Mouse (Mus musculus) thymus, postnatal 25 days (tissue): ENCODE data around the gene Npr2.
A peak's percentile ranks its signal among the peaks of the same experiment; 100 is the strongest.

Experiments
- DNase-seq: peaks from one replicate; pipeline ENCODE4 v3.0.0; 2022

Gene Npr2

DNA sequence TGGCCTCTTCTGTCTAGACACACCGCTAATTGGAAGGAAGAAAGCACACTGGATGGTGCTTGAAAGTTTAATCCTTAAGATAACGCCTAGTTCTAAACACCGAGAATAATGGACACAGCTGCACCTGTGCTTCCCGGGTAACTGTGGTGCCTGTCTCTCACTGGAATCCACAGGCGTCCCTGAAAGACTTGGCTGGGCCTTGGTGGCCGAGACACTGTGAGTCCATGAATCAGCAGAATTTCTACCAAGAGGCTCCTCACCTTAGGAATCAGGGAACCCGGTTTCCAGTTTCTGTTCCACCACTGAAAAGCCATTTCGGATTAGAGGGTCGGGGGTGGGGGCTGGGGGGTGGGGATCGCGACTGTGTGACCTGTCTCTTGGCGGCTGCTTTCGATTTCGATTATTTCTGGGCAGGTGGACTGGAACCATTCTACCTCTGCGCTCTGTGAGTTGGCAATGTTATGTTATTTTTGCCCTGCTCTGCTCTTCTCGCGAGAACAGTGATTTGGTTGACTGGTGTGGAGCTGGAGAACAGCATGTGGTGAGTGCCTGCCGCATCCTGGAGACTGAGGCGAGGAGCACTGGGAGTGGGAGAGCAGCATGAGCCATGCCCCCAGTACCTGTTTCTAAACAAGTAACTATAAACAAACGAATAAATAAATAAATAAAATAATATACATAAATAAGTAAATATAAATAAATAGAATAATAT lies 2.5 kb upstream of the Npr2 start:
- DNase-seq = no peak

DNA sequence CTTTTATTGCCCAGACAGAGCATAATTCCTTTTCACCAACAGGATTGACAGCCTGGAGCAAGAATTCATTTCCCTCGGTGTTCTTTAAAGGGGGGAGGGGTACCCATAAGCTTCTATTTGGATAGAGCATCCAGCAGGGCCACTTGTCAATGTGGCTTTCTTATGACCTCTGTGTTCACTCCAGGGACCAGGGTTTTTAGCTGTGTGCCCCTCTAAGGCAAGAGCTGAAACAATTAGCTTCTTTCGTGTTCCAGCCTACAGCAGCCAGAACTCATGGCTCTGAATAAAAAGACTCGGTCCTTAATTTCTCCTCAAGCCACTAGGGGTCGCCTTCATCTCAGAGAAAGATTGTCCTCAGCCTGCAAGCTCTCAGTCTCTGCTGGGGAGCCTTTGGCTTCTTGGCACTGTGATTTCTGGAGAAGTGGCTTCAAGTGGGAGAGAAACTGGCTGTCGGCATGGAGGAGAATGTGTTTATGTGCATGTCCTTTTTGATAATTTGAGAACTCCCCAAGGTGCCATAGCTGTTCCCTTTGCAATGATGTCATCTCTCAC lies 1.6 kb upstream of the Npr2 start:
- peak; percentile 71 for DNase-seq

DNA sequence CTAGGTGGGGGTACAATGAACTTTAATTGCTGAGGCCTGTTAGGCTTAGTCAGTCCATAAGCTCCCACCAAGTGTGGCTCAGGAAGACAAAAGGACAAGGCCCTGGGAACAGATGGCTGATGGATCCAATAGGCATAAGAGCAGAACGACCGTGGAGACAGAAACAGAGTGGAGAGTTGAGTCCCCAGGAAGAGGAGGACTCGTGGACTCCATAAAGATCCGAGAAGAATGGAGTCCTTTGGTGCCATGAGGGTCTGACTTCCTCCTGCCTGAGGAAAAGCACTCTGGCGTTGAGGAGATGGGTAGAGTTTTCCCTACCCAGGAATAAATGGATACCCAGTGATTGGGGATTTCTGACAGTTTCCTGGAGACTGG lies 1.1 kb upstream of the Npr2 start:
- no peak for DNase-seq

DNA sequence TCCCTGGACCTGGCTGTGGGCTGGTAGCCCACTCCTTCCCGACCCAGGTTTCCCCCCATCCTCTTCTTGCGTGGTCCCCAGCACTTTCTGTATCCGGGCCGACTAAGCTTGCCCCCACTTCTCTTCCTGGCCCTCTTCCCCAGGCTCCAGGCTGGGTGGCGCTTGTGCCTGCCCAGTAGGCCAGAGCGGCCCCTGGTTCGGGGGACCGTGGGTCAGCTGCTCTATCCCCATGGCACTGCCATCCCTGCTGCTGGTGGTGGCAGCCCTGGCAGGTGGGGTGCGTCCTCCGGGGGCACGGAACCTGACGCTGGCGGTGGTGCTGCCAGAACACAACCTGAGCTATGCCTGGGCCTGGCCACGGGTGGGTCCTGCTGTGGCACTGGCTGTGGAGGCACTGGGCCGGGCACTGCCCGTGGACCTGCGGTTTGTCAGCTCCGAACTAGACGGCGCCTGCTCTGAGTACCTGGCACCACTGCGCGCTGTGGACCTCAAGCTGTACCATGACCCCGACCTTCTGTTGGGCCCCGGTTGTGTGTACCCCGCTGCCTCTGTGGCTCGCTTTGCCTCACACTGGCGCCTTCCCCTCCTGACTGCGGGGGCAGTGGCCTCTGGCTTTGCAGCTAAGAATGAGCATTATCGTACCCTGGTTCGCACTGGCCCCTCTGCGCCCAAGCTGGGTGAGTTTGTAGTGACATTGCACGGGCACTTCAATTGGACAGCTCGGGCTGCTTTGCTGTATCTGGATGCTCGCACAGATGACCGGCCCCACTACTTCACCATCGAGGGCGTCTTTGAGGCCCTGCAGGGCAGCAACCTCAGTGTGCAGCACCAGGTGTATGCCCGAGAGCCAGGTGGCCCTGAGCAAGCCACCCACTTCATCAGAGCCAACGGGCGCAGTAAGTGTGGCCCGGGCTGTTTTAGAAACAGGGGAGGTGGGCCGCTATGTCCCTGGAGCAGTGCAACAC lies 503 bp downstream of the Npr2 start:
- DNase-seq = no peak

DNA sequence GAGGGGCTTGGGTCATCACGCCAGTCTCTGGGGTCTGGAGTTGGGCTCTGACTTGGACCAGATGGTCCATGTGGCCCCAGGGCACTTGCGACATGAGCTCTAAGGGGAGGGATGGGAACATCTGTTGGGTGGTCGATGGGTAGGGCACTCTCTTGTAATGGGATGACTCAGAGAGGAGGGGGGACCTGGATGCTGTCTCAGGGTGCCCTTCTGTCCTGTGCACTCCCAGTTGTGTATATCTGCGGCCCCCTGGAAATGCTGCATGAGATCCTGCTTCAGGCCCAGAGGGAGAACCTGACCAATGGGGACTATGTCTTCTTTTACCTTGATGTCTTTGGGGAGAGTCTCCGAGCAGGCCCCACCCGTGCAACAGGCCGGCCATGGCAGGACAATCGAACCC lies 1.6 kb downstream of the Npr2 start:
- no peak for DNase-seq

DNA sequence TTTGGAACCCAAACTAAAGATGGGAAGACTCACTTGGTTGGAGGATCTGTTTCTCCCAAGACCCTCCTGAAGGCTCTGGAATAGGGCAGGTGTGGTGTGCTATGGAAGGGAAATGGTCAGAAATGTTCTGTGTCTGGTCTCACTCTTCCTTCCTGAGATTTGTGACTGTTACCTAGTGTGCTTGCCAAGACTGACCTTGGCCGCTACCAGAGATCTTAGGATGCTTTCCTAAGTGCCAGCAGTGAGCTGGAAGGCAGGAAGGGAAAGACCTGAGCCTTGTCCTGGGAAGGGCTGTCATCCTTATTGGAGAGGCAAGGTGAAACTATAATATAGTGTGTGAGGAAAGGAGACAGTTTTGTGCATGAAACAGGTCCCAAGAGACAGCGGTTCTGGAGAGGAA lies 2.0 kb downstream of the Npr2 start:
- no peak for DNase-seq

DNA sequence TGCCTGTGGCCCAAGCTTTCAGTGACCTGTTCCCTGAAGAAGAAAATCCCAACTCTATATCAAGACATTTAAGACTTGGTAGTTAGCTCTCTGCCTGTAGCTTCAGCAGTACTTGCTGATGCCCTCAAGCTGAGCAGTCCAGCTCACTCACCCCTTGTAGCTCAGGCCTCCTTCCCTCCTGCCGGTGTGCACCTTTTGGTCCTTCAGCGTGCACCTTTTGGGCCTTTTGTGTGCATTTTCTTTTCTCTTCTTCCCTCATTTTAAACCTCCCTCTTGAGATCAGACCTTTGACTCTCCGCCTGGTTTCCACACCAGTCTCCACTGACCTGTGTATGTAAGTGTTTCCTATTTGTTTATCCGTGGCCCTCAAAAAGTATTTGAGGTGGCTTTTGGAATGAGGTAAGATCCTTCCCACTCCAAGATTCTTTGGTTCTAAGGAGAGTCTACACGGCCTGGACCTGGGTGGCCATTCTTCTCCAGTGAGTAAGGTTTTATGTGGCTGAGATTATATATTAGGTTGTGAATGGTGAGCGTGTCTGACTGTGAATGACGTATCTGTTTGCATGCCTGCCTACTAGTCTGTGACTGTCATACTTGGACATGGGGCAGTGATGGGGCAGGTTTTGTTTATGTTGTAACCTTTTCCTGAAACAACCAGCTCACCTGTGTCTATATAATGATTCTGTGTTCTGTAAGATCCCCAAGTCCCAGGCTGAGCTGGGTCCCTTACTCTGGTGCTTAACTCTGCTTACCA lies 3.1 kb downstream of the Npr2 start:
- no peak for DNase-seq

DNA sequence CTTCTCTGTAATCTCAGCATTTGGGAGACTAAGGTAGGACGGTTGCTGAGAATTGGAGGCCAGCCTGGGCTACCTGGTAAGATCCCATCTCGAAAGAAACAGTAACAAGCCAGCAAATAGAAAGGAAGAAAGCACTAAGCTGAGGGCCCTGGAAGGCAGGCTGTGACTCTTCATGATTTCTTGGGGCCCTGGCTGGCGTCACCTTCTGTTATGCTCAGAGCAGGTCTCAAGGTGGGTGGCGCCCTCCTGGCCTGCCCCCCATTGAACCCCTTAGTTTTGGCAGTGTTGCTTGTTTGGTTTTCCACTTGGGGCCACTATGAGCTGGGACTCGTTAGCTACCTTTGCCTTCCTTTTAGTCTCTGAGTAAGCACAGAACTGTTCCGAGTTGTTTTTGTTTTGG lies 5.0 kb downstream of the Npr2 start:
- DNase-seq = no peak

DNA sequence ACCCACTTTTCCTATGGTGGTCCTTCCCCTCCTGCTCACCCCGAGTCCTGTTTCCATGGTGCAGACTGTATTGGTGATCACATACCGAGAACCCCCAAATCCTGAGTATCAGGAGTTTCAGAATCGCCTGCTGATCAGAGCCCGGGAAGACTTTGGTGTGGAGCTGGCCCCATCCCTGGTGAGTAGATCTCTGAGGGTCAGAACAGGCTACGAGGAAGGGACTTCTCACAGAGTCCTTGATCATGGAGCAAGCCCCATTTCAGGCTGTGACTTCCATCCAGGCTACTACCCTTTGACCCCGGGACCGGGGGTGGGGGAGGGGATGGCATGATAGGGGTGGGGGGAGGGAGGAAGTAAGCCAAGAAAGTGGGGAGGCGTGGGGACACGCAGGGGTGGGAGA lies 8.3 kb downstream of the Npr2 start:
- DNase-seq = no peak

DNA sequence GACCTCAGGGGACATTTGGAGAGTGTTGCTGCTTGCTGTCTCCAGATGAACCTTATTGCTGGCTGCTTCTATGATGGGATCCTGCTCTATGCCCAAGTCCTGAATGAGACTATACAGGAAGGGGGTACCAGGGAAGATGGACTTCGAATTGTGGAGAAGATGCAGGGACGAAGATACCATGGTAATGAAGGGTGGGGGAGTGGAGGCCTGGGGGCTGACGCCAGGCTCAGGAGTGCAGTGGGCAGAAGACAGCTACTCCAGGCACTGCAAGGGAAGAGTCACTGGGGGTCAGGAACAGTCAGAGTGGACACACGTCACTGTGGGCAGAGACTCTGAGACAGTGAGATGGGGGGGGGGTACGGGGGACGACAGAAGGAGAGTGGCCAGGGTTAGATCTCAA lies 8.8 kb downstream of the Npr2 start:
- no peak for DNase-seq

DNA sequence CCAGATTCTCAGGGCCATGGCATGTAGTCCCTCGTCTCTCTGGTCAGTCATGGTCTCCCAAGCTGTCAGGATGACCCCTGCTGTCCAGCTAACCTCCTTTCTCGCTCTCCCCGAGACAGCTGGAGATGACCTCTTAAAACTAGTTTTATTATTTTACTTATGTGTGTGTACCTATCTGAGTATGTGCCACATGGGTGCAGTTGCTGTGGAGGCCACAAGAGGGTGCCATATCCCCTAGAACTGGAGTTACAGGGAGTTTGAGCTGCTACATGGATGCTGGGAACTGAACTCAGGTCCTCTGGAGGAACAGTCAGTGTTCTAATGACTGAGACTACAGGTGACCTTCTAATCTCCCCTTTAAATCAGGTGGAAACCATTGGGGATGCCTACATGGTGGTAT lies 18.0 kb downstream of the Npr2 start:
- no peak for DNase-seq

DNA sequence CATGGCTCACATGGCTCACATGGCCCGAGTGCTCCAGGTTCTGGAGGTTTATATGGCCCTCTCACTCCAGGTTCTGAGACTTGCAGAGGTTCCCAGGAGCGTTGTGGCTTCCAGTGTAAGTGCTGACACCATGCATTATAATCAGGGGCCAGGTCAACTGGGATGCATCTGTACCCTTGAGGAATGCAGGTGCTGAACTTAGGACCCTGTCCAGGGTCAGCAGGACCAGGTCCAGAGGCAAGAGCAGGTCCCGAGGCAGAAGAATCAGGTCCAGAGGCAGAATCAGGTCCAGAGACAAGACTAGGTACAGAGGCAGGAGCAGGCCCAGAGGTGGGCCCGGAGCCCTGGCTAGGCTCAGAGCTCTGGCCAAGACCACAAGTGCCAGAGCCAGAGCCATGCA lies 21.0 kb downstream of the Npr2 start:
- no peak for DNase-seq

DNA sequence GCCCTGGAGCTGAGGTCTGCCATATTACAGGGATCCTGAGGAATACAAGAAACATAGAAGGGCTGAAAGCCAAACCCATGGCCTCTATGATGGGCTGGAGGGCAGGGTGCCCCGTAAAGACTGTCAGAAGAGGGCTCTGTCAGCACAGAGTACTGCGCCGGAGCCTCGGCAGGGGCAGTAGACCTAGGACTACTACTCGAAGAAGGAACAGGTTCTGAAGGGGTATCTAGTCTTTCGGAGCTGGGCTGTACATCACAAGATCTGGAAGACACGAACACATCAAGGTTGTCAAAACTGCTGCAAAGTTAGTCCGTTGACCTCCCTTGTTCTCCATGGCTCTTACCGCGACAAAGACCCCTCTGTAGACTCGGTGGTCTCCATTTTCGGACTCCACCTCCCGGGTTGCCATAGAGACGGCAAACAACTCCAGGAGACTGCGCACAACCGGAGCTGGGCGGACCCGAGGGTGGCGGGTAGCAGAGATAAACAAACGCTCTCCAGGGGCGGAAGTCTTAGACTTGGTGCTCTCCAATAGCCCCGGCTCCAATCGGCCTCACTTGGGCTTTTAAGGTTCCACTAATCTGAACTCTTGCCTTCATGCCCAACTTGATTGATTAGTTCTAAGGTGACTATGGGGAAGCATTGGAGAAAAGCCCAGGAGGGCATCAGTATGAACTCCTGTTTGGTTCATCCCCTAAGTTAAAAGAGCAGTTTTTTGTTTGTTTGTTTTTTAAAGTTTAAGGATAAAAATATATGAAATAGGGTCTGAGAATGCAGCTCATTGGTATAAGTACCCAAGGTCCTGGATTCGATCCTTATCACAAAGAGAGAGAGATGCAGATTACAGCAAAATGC lies 21.7 kb downstream of the Npr2 start, which contains the start of gene Spag8:
Spag8 (minus strand) TSS at position 434 of the 855 bp plus-strand sequence.
- DNase-seq = peak; percentile 33

DNA sequence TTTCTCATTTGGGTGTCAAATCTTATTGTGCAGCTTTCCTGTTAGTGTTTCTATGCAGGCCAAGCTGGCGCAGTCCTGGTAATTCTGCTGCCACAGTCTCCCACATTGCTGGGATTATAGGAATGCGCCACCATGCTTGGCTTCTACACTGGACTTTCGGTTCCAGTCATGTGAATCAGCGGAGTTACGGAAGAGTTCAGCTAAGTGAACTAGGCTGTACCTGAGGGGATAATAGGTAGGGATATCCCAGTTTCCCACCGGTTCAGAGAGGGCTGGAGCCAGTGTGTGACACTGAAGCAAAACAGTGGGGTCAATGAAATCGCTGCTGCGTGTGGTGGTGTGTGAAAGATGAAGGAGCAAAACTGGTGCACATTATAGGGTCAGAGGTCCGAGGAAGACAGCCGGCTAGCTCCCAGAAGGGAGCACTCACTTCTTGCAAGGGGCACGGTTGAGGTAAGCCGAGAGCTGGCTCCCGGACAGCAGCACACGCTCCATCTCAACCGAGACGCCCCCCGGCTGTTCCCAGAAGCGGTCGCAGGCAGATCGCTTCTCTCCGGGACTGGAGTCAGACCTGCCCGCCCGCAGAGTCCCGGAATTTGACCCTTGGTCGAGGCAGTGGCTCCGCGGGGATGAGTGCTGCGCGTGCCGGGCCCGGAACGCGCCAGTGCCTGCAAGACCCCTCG lies 24.1 kb downstream of the Npr2 start:
- no peak for DNase-seq

DNA sequence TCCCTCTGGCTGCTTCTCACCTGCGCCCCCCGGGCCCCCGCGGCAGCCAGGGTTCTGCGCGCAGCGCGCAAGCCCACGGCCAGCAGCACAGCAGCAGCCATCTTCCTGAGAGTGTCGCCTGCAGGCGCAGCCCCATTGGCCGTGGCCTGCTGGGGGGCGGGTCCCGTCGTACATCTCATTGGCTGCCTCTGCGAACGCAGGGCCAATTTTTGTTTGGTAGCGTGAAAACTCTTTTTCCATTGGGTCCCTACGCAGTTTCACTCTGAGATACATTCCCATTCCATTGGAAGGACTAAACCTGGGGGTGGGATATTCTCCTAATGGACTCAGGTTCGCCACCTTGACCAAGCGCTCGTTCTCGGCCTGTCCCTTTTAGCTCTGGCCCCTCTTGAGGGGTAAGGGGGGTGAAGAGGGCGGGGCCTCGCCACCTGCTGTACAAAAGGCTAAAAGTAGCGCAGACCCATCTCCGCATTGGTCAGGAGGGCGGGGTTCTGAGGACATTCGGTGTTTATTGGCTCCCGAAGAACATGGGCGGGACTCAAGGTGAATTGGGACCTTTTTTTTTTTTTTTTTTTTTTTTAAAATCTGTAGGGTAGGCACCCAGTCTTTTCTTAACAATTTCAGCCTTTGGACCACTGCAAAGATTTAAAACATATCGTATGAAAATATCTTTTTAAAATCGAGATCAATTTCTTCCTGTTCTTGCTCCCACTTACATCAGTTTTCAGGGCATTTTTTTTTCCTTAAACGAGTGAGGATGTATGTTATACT lies 24.8 kb downstream of the Npr2 start, which contains the start of gene Hint2:
Hint2 (minus strand) TSS at position 128 of the 771 bp plus-strand sequence.
- DNase-seq = peak; percentile 93

DNA sequence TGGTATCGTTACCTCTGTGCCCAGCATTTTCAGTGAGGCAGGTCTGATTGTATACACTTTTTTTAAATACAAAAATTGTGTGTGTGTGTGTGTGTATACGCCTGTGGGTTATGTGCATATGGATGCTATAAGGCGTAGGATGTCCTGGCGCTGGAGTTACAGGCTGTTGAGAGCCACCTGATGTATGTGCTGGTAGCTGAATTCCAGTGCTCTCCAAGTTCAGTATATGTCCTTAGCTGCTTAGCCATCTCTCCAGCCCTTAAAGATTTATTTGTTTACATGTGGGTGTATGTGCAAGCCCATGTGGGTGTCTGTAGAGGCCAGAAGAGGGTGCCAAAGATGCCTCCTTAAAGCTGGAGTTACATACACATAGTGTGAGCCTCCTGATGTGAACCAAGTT lies 25.4 kb downstream of the Npr2 start:
- no peak for DNase-seq

DNA sequence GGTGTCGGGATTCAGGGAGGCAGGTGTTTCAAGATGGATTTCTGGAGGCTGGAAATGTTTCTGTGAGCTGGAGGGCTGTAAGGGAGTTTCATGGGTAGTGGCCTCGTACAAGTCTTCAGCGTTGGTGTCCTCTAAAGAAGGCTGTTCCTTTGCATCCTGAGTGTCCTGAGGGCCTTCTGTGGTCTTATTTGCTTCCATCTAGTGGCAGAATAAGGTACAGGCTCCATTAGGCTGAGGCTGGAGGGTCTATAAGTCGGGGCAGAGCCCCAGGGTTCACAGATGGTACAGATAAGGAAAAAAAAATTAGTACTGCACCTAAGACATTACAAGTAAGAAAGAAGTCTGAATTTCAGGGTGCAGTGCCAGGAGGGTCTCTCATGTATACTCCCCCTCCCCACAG lies 34.7 kb downstream of the Npr2 start:
- peak; percentile 7 for DNase-seq

DNA sequence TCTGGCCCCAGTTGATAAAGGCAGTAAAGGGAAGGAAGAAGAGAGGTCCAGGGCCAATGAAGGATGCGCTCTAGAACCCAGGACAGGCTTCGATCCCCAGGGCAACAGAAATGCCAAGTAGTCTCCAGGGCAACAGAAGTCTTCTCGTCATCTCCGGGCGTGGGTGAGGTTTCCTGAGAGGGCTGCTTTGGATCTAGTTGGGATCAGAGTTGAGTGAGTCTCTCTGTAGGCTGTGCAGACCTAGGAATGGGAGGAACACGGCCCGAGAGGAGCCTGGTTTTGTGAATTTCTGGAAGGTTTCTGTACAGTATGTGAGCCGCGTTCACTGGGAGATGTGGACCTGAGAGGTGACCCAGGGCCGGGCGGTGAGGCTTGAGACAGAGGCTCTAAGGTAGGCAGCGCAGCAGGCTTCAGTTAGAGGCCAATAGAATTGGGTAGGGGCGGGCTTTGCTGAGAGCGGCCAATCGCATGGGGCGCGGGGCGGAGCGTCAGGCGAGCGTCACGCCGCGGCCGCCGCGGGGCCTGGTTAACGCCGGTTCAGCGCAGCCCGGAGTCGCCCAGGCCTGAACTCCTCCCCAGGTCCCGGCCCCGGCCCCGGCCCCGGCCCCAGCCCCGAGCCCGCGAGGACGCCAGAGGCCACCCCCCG lies 37.2 kb downstream of the Npr2 start, which contains the start of the genes Tmem8b and Fam221b:
Tmem8b (plus strand) TSS at position 190 of the 646 bp plus-strand sequence.
Fam221b (minus strand) TSS at position 364 of the 646 bp plus-strand sequence.
- peak; percentile 92 for DNase-seq

DNA sequence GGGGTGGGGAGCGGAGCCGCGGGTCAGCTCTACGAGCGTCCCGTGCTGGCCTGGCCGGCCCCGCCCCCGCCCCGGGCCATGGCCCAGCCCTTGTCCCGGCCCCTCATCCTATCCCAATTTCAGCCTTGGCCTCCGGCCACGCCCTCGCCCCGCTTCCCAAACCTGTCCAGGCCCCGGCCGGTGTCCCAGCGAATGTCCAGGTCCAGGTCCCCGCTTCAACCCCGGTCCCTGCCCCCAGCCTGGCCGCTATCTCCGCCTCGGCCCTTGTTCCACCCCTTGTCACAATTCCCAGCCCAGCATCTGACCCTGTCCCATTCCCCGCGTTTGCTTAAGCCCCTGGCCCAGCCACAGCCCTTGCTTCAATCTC lies 37.7 kb downstream of the Npr2 start:
- DNase-seq = no peak

DNA sequence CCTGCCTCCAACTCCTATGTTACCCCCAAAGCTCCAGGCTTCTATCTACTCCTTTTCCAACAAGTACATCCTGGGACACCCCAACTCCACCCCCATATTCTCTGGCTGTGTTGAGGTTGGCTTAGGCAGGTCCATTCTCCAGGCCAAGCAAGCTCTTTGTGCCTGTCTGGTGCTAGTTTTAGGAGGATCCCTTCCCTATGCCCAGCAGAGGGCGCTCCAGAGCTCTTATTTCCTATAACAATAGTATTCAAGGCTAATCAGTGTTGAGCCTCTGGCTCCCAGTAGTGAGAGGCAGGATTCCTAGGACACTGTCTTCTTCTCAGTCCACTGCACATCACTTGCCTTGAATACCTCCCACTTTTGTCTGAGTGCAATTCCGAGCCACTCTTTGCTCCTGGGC lies 40.3 kb downstream of the Npr2 start:
- peak; percentile 74 for DNase-seq
